Mouse (Mus musculus) monocyte, adult 5-6 weeks (primary cell): Measurements from ENCODE around the gene Sept14. TPM values are rescaled to one million over a fixed set of nuclear protein-coding genes. Genes with fewer than 3 reads are reported as not detected.
"Not testable (repeated sequence)": the region's sequence is repeated elsewhere in the genome, so short reads cannot be mapped to it uniquely, and the experiment has no call there.

Experiments
- ATAC-seq: fragments of 153-309, 156-312 bp; replicated peaks from 2 replicates; pipeline ENCODE4 v1.8.0; 2017; ENCODE audit warnings: mild to moderate bottlenecking; ENCODE audit not compliant: low TSS enrichment, insufficient number of reproducible peaks, severe bottlenecking, poor library complexity, low FRiP score
- total RNA-seq: library from RNA; stranded (forward); fragments of 200-1000, 200-491, 200-594 nt; gene quantifications from 3 replicates; pipeline ENCODE4 v1.2.3, GENCODE M21; 2017

Gene Sept14
- total RNA-seq, 1 experiment from 2014 or later, result not detected

DNA sequence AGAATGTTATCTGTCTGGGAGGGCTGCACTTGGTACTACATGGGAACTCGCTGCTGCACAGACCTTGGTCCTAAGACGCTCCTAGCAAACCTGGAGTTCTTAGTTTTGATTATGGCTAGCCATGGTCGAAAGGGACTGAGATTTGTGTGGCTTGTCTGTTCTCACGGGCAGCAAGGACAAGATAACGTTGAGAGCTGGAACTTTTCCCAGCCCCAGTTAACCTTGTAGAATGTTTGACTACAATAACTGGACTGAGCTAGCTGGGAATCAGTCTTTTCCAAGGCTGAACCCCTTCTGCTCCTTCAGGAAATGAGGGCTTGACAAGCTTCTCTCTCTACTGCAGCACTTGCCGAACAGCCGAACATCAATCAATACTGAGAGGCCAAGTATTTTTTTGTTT, 20.7 kb downstream of the Sept14 start:
- ATAC-seq, result no peak

DNA sequence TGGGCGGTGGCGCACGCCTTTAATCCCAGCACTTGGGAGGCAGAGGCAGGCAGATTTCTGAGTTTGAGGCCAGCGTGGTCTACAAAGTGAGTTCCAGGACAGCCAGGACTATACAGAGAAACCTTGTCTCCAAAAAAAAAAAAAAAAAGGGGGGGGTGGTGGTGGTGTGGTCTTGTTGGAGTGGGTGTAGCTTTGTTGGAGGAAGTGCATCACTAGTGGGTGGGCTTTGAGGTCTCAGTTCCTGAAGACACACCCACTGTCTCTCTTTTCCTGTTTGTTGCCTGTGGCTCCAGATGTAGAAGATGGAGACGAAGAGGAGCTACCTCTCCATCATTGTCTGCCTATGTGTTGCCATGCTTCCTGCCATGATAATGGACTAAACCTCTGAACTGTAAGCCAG, 23.2 kb downstream of the Sept14 start:
- ATAC-seq, result not testable (repeated sequence)

DNA sequence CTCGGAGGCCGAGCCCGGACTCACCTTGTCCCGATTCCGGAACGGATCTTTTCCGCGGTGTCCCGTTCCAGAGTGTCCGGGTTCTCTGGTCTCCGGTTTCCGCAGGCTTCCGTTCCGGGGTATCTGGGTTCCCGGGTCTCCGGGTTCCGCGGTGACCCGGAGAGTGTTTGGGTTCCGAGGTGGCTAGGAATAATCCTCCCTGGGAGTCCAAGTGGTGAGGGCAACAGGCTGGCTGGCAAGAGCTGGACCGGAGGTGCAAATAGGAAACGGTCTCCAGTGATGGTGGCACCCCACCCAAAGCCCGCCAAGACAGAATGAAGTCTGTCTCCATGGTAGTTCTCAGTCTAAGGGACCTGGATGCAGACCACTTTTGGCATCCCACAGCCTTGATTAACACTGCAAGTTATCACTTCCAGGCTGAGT, 38.3 kb downstream of the Sept14 start, which contains the start of gene Zfp11:
Zfp11 (minus strand) TSS at position 64 of the 423 bp plus-strand sequence.
- ATAC-seq, result peak; percentile 56

DNA sequence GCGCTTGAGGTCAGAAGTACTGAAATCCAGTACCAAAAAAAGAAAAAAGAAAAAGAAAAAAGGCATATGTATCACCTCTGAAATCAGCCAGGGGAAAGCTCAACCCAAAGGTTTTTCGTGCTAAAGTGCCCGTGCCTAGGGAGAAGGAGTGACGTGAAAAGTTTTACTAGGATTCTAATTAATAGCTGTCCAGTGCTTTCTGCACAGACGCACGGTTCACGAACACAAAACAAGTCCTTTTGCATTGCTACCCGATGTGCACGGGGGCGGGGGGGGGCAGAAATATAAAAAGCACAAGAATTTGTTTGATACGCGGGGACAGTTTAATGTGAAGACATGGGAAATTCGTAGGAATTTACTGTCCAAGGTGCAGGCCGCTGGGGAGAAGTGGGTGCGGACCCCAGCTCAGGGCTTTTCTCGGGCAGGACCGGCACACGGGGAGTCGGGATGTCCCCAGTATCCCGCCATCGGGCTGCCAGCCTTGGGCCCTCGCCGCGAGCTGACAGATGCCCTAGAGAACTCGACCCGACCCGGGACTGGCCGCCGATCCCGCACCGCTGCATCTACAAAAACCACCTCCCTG, 38.8 kb downstream of the Sept14 start:
- no peak for ATAC-seq

DNA sequence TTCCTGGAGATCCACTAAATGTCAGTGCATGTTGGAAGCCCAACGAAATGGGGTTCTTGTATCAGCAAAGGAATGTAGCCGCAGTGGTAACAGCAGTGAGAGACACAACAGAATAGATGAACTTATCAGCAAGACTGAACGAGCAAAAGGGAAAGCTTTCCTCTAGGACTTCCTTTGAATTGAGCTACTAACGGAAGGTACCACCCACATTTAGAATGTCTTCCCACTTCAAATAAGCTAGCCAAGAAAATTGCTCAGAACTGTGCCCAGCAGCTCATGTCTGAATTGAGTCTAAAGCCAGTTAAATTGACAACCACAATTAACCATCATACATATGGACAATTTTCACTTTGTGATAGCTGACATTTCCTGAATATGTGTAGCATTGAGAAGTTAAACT, 40.5 kb downstream of the Sept14 start:
- ATAC-seq, result no peak

DNA sequence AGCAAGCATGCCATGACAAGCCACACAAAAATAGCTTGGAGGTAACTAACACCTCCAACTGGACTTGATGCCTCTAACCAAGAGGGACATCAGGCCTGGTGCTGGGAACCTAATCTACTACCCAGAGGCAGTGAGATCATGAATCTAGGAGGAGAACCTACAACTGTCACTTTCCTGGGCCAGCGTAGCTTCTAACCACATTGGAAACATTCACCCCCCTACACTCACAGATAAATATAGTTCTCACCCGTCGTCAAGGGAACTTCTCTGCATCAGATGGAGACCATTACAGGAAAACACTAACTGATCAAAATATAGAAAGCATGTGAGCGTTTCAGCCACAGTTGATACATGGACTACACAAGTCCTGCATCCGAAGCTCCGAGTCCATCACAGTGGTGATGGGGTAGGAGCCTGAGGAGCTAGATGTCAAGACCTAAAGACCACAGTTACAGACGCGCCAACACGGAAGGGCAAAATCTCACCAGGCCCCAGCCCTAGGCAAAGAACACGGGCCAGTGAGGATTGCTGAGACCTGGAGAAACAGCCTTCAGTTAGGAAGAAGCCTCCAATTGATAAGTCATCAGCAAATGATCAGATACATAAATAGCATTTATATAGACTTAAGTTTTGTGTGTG, 41.9 kb downstream of the Sept14 start:
- ATAC-seq, result no peak

DNA sequence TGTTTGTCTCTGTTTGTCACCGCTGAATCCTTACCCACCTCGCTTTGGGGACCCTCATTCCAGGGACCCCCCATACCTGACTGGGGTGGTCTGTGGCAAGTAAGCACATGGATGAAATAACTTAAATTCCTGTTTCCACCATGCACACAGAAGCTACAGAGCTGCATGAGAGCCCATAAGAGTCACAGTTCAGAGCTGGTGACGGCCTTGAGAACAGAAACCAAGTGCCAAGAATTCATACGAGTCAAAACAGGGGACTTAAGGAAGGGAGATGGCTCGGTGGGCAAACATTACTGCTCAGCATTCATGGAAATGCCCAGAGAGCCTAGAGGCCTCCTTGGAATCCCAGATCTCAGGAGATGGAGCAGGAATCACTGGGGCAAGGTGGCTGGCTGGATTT, 44.2 kb downstream of the Sept14 start:
- no peak for ATAC-seq

DNA sequence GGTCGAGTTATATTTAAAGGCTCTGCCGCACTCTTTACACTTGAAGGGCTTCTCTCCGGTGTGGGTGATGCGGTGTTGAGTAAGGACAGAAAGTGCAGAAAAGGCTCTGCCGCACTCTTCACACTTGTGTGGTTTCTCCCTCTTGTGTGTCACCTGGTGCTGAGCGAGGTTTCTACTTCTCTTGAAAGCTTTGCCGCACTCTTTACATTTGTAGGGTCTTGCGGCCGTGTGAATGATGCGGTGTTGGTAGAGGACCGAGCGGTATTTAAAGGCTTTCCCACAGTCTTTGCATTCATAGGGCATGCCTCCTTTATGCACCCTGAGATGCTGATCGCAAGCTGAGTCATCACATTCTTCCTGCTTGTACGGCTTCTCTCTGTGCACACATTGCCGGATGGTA, 50.4 kb downstream of the Sept14 start:
- ATAC-seq, result no peak

DNA sequence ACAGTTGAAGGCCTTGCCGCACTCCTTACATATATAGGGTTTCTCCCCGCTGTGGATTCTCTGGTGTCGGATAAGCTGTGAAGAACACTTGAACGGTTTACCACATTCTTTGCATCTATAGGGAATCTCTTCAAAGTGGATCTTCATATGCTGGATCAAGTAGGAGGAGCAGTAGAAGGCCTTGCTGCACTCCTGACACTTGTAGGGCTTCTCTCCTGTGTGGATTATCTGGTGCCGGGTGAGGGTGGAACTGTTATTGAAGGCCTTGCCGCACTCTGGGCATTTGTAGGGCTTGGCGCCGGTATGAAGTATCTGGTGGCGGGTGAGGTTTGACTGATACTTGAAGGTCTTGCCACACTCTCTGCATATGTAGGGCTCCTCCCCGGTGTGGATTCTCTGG, 51.3 kb downstream of the Sept14 start:
- no peak for ATAC-seq

DNA sequence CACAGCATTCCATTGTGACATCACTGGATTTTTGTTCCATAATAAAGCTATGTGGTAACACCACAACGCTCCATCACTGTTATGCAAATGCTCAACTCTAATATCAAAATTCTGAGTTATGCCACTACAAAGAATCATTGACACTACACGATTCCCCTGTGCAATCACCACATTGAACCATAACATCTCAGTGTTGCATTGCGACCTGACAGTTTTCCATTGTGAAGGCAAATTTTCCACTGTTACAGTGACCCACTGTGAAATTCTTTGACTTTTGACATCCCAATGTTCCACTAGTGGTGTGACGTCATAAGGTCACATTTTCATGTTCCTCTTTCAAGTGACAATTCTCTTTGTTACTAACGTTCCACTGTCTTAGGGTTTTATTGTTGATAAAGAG, 57.5 kb downstream of the Sept14 start:
- ATAC-seq, result no peak

Other genes starting within 250 kb of the Sept14 start
- 104 to 140 TPM (median 114 TPM) in 3 replicates for gene Sfswap, start 207.3 kb downstream of the Sept14 start, total RNA-seq
- 0.10 to 0.29 TPM in 2 of 3 replicates, not detected in the other for gene Mmp17, start 124.3 kb downstream of the Sept14 start, total RNA-seq
- gene Zfp11, start 38.4 kb downstream of the Sept14 start, total RNA-seq, result 0.11 to 1.3 TPM (median 0.86 TPM) in 3 replicates
- 34.6 to 75.1 TPM (median 51.6 TPM) in 3 replicates for gene Mrps17, start 7.0 kb upstream of the Sept14 start, total RNA-seq
- gene Nipsnap2, start 16.6 kb upstream of the Sept14 start, total RNA-seq, result 22.3 to 33.3 TPM (median 24.7 TPM) in 3 replicates
- 6.7 to 17.3 TPM (median 10.8 TPM) in 3 replicates for gene Psph, start 78.9 kb upstream of the Sept14 start, total RNA-seq
- gene Sumf2, start 138.5 kb upstream of the Sept14 start, total RNA-seq, result 3.8 to 13.7 TPM (median 6.4 TPM) in 3 replicates
- gene Chchd2, start 179.0 kb upstream of the Sept14 start, total RNA-seq, result 183 to 342 TPM (median 299 TPM) in 3 replicates
- gene Zbed5, start 187.2 kb upstream of the Sept14 start, total RNA-seq, result 0.68 to 2.2 TPM in 2 of 3 replicates, not detected in the other
- 0.75 TPM in 1 of 3 replicates, not detected in the others for gene Phkg1, start 190.0 kb upstream of the Sept14 start, total RNA-seq
- 0.48 to 4.0 TPM (median 1.9 TPM) in 3 replicates for gene Nupr1l, start 200.0 kb upstream of the Sept14 start, total RNA-seq
- 9.4 to 13.4 TPM (median 9.6 TPM) in 3 replicates for gene Vkorc1l1, start 233.5 kb upstream of the Sept14 start, total RNA-seq